Mouse (Mus musculus) limb, embryonic 11.5 days (tissue): ENCODE results near the gene Adra1b. TPM values are rescaled to one million over a fixed set of nuclear protein-coding genes. Genes with fewer than 3 reads are reported as not detected.

Source experiments
- ATAC-seq: fragments of 200-750 bp; cut with Nextera tagmentation; 2 replicates; pipeline ENCODE4 v1.8.0; 2017; ENCODE audit warnings: low read depth; ENCODE audit not compliant: insufficient number of reproducible peaks, low FRiP score, low TSS enrichment
- DNase-seq: peaks from one replicate; pipeline ENCODE4 v3.0.0-alpha.2; 2015; ENCODE audit warnings: low spot score
- H3K27ac ChIP-seq: fragments of 300-500 bp; sonication (generic); replicated peaks from 2 replicates; pipeline ENCODE4 v1.5.1; 2014; ENCODE audit warnings: low read depth, mild to moderate bottlenecking, low read length
- H3K27me3 ChIP-seq: fragments of 300-500 bp; sonication (generic); 2 replicates; pipeline ENCODE4 v1.6.1; 2014; ENCODE audit warnings: mild to moderate bottlenecking, low read length, mixed read lengths; ENCODE audit not compliant: control insufficient read depth, insufficient read depth
- H3K36me3 ChIP-seq: fragments of 300-500 bp; sonication (generic); 2 replicates; pipeline ENCODE4 v1.6.1; 2014; ENCODE audit warnings: mild to moderate bottlenecking, low read length, moderate library complexity, mixed read lengths; ENCODE audit not compliant: control insufficient read depth, insufficient read depth
- H3K4me1 ChIP-seq: fragments of 300-500 bp; sonication (generic); 2 replicates; pipeline ENCODE4 v1.6.1; 2014; ENCODE audit warnings: low read length, mixed read lengths; ENCODE audit not compliant: control insufficient read depth, insufficient read depth
- H3K4me2 ChIP-seq: fragments of 300-500 bp; sonication (generic); 2 replicates; pipeline ENCODE4 v1.6.1; 2014; ENCODE audit warnings: low read depth, mild to moderate bottlenecking, moderate library complexity; ENCODE audit not compliant: severe bottlenecking
- H3K4me3 ChIP-seq: fragments of 300-500 bp; sonication (generic); 2 replicates; pipeline ENCODE4 v1.5.1; 2014; ENCODE audit warnings: low read depth, low read length
- H3K9ac ChIP-seq: fragments of 300-500 bp; sonication (generic); 2 replicates; pipeline ENCODE4 v1.6.1; 2014; ENCODE audit warnings: mild to moderate bottlenecking, low read length
- H3K9me3 ChIP-seq: fragments of 300-500 bp; sonication (generic); 2 replicates; pipeline ENCODE4 v1.6.1; 2016; ENCODE audit warnings: low read length; ENCODE audit not compliant: control insufficient read depth
- WGBS: fragments of 180-500 bp; shearing (Covaris S2); extraction: QIAGEN DNeasy Blood & Tissue Kit; methylation state at CpG from one replicate; pipeline ENCODE4 v1.1.7; 2014; 5-methylcytosine and 5-hydroxymethylcytosine counted together
- polyA plus RNA-seq: library from polyadenylated mRNA; unstranded; fragments of >200 nt; fragmentation: Nextera tagmentation; extraction: Ambion mirVana; gene quantifications from 2 replicates; pipeline ENCODE4 v1.2.1, GENCODE M21; 2014

Gene Adra1b
- polyA plus RNA-seq, 1 experiment from 2014 or later = 0.08 TPM

DNA sequence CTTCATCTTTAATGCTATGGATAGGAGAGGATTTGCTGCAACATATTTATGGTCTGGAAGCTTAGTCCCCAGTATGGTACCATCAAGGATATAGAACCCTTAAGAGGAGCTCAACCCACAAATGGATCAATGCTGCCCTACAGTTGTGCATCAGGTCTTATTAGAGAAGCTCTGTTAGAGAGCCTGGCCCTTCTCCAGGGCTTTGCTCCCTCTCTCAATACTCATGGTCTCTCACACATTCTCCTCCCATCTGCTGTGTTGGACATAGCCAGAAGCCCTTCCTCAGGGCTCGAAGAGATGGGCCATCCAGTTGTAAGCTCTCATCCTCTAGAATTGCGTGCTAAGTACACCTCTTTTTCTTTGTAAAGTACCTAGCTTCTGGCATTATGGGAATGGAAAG is 29.2 kb upstream of the Adra1b start:
- no peaks in the 10 kb centered on the region for H3K27me3 ChIP-seq
- WGBS = 88% methylated on average over 2 of the region's 2 CpGs
- DNase-seq (no peak), ATAC-seq (no peak)
- H3K9ac ChIP-seq = no peak overlapping the region
- no peak overlapping the region for H3K4me3 ChIP-seq
- H3K27ac ChIP-seq = no peak overlapping the region
- H3K9me3 ChIP-seq = no peaks in the 10 kb centered on the region
- H3K36me3 ChIP-seq = no peaks in the 10 kb centered on the region
- no peak overlapping the region for H3K4me2 ChIP-seq
- H3K4me1 ChIP-seq = no peaks in the 10 kb centered on the region

DNA sequence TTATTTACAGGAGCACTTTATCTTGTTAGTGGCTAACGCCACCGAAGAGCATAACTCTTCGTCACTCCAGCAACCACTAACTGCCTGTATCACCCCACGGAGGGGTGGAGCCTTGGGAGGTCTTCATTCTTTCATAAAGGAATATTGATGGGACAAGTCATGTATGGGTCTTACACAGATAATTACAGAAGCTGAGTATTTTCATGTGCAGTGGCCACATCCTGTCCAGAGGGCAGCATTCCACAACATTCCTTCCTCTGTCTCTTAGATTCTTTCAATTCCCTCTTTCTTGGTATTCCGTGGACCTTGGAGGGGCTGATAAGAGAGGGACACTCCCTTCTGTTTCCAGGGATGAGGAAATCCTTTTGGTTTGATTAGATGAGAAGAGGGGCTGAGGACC is 28.7 kb upstream of the Adra1b start:
- no peak for ATAC-seq
- no peak for DNase-seq
- H3K27ac ChIP-seq = no peak overlapping the region
- WGBS = 76% methylated on average over 5 of the region's 5 CpGs
- no peak overlapping the region for H3K9ac ChIP-seq
- no peaks in the 10 kb centered on the region for H3K9me3 ChIP-seq
- no peaks in the 10 kb centered on the region for H3K36me3 ChIP-seq
- no peaks in the 10 kb centered on the region for H3K27me3 ChIP-seq
- no peak overlapping the region for H3K4me2 ChIP-seq
- H3K4me3 ChIP-seq = no peak overlapping the region
- no peaks in the 10 kb centered on the region for H3K4me1 ChIP-seq

DNA sequence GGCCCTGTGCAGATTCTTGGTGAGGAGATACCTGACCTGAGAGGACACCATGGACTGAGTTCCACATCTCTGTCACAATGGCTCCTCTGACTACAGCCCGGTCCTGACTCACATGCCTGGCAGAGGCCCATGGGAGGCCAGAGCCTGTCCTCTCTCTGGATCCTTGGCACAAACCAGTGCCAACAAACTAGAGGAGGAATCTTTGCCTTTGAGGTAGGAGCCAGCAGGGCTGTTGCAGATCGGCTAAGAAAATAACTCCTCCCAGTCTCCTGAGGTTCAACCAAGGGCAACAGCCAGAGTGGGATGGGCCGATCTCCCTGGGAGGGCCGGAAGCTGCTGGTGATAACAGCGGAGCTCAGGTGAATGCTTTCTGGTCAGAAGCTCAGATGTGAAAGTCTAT is 28.2 kb upstream of the Adra1b start:
- Histone ChIP-seq H3K4me1 (no peaks in the 10 kb centered on the region), H3K4me3 (no peak overlapping the region), H3K4me2 (no peak overlapping the region), H3K9me3 (no peaks in the 10 kb centered on the region), H3K27me3 (no peaks in the 10 kb centered on the region), H3K27ac (no peak overlapping the region), H3K36me3 (no peaks in the 10 kb centered on the region), H3K9ac (no peak overlapping the region)
- ATAC-seq = no peak
- WGBS = 53% methylated on average over 5 of the region's 5 CpGs
- DNase-seq = no peak

DNA sequence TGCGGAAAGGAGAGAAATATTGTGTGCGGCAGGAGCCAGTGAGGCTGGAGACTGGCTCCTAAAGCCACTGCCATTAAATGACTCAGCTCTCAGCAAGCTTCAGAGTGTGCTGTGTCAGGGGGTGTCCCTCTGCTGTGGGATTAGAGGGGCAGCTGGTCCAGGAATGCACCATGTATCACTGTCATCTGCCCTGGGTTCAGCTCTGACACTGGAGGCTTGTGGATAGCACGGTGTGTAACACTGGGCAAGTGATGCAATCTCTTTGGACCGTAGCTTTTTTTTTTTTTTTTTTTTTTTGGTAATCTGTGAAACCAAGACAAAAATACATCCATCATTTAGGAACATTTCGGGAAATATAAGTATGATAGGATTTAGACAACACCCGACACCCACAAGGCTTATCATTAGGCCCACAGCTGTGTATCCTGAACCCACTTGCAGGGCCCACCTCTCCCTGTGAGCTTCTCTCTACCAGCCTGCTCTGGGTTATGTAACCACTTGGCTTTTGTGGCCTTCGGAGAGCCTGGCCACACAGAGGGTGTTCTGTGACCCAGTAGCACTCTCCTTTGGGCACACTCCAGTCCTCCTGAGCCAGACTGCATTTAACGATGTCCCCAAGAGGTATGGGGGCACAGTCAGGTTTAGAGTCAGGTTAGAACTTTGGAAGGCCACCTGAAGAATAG is 26.3 kb upstream of the Adra1b start:
- Histone ChIP-seq H3K4me1 (no peaks in the 10 kb centered on the region), H3K4me3 (no peak overlapping the region), H3K9ac (no peak overlapping the region), H3K27me3 (no peaks in the 10 kb centered on the region), H3K4me2 (no peak overlapping the region), H3K9me3 (no peaks in the 10 kb centered on the region), H3K36me3 (no peaks in the 10 kb centered on the region), H3K27ac (no peak overlapping the region)
- DNase-seq (no peak), ATAC-seq (no peak)
- 87% methylated on average over 8 of the region's 8 CpGs for WGBS

DNA sequence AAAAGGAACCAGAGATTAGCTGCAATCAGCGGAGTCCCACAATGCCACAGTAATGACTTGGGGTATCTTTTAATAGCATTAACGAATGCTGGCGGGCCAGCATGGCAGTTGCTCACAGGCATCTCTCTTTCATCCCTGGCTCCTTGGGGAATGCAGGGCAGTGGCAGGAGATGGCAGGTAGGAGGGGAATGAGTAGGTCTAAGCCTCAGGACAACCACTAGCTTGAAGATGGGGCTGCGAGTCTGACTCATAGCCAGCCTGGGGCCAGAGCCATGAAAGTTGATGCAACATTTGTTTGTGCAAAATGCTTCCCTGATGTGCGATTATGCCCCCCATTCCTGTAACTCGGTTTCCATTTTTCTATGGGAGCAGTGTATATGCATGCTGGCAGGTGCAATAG is 25.2 kb upstream of the Adra1b start:
- no peak overlapping the region for H3K9ac ChIP-seq
- no peaks in the 10 kb centered on the region for H3K4me1 ChIP-seq
- H3K27me3 ChIP-seq = no peaks in the 10 kb centered on the region
- ATAC-seq (no peak), DNase-seq (no peak)
- H3K4me2 ChIP-seq = no peak overlapping the region
- no peaks in the 10 kb centered on the region for H3K36me3 ChIP-seq
- H3K9me3 ChIP-seq = no peaks in the 10 kb centered on the region
- H3K4me3 ChIP-seq = no peak overlapping the region
- H3K27ac ChIP-seq = no peak overlapping the region
- WGBS = 59% methylated on average over 6 of the region's 6 CpGs

DNA sequence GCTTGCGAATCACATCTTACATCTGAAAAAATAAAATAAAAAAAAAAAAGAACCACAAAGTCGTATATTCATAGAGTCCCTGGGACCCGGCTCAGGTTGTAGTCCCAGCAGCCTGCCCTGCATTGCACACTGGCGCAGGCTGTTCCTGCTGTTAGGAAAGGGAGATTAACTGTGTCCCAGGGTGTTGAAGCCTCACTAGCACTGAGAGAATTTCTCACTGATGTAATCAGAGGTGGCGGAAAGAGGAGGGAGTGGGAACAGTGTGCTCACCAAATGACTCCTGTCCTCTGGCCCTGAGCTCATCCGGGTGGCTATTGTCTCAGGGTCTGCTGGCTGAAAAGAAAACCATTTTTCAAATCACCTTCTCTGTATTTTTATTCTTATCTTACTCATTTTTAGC is 24.6 kb upstream of the Adra1b start:
- H3K9me3 ChIP-seq = no peaks in the 10 kb centered on the region
- no peak for DNase-seq
- 36% methylated on average over 6 of the region's 6 CpGs for WGBS
- H3K36me3 ChIP-seq = no peaks in the 10 kb centered on the region
- no peaks in the 10 kb centered on the region for H3K27me3 ChIP-seq
- ATAC-seq = no peak
- H3K27ac ChIP-seq = no peak overlapping the region
- H3K4me1 ChIP-seq = no peaks in the 10 kb centered on the region
- H3K9ac ChIP-seq = no peak overlapping the region
- H3K4me2 ChIP-seq = no peak overlapping the region
- no peak overlapping the region for H3K4me3 ChIP-seq

DNA sequence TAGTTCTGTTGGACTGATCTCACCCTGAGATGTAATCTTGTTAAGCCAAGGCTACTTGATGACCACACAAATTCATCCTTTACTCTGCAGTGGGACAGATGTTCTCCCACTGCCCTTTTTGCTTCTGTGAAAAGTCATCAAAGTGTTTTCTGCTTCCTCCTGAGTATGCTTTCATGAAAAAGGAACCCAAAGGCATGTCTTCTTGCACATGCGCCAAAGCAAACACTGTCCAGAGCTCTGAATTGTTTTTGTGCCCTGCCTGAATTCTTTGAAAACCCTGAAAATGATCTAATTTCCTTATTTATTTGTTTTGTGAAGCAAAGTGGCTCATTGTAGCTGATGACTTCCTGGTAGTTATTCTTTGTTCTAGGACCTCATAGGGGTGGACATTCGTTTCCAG is 20.7 kb upstream of the Adra1b start:
- 70% methylated on average over 2 of the region's 2 CpGs for WGBS
- Histone ChIP-seq H3K27ac (no peak overlapping the region), H3K36me3 (no peaks in the 10 kb centered on the region), H3K27me3 (no peaks in the 10 kb centered on the region), H3K4me3 (no peak overlapping the region), H3K4me1 (no peaks in the 10 kb centered on the region), H3K9ac (no peak overlapping the region), H3K4me2 (no peak overlapping the region), H3K9me3 (no peaks in the 10 kb centered on the region)
- ATAC-seq = no peak
- no peak for DNase-seq

DNA sequence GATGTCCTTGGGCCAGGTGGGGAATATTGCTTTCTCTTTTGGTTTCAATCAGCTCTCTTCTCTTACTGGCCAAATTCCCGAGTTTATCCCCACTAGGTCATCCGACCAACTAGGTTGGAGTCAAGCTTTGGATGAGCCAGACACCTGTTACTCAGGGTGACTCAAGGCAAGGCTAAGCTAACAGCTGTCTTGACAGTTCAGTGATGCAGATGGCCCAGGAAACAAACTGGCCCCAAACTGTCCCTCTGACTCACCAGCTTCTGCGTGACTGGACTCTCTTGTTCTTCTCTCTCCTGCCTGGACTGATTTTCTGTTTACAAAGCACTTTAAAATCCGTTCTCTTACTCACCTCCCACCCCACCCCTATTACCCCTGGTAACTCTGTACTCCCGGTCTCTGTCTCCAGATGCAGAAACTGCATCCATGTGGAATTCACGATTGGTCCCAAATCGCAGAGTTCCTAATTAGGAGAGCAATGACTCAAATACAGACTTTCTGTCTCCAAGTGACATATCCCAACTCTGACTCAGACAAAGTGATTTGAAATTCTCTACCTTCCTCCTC is 18.6 kb upstream of the Adra1b start:
- H3K9ac ChIP-seq = no peak overlapping the region
- H3K9me3 ChIP-seq = no peaks in the 10 kb centered on the region
- ATAC-seq (no peak), DNase-seq (no peak)
- no peaks in the 10 kb centered on the region for H3K27me3 ChIP-seq
- 79% methylated on average over 7 of the region's 7 CpGs for WGBS
- no peaks in the 10 kb centered on the region for H3K4me1 ChIP-seq
- no peak overlapping the region for H3K4me3 ChIP-seq
- H3K27ac ChIP-seq = no peak overlapping the region
- no peaks in the 10 kb centered on the region for H3K36me3 ChIP-seq
- no peak overlapping the region for H3K4me2 ChIP-seq
